Mouse (Mus musculus) CH12.LX (cell line): Measurements from ENCODE around the gene Clnk. TPM values are rescaled to one million over a fixed set of nuclear protein-coding genes. Genes with fewer than 3 reads are reported as not detected.

Experiments
- DNase-seq: peaks from one replicate; pipeline ENCODE4 v3.0.0-alpha.2; 2013; ENCODE audit errors: extremely low read depth
- H3K27ac ChIP-seq: 2 replicates; pipeline ENCODE4 v1.5.1; 2012; ENCODE audit warnings: low read depth, mild to moderate bottlenecking, control low read depth, moderate library complexity; ENCODE audit not compliant: insufficient read depth
- H3K27me3 ChIP-seq: replicated peaks from 2 replicates; pipeline ENCODE3; 2012; ENCODE audit warnings: inconsistent platforms
- H3K36me3 ChIP-seq, 2 experiments: replicated peaks in 1 of 2; 2 replicates each; pipeline versions ENCODE3 to v1.6.1; 2012; ENCODE audit warnings: inconsistent platforms in 1 of 2, low read length in 1 of 2, mild to moderate bottlenecking in 1 of 2, mixed read lengths in 1 of 2, moderate library complexity in 1 of 2; ENCODE audit not compliant: control insufficient read depth in 1 of 2, insufficient read depth in 1 of 2
- H3K4me1 ChIP-seq, 2 experiments: 2 replicates each; pipeline ENCODE4 v1.6.1; 2012; ENCODE audit warnings: inconsistent platforms in 1 of 2, moderate library complexity in 1 of 2; ENCODE audit not compliant: insufficient read depth in 2 of 2, control insufficient read depth in 1 of 2
- H3K4me2 ChIP-seq: 2 replicates; pipeline ENCODE4 v1.6.1; 2012; ENCODE audit warnings: low read depth, mild to moderate bottlenecking, control low read depth; ENCODE audit not compliant: poor library complexity, insufficient read depth, severe bottlenecking
- H3K4me3 ChIP-seq, 3 experiments: fragments of 150-350 bp in 1 of 3; sonication (generic) in 1 of 3; replicated peaks in 1 of 3; 2 replicates each; pipeline versions ENCODE3 to v1.5.1; 2011 to 2012; ENCODE audit warnings: low read depth in 2 of 3, low read length in 2 of 3, mild to moderate bottlenecking in 2 of 3, moderate library complexity in 2 of 3, control low read depth in 1 of 3, improper control_type of control experiment in 1 of 3, inconsistent platforms in 1 of 3, mixed read lengths in 1 of 3; ENCODE audit not compliant: poor library complexity in 1 of 3
- H3K79me2 ChIP-seq: replicated peaks from 2 replicates; pipeline ENCODE4 v1.6.1; 2012; ENCODE audit warnings: mild to moderate bottlenecking, moderate library complexity; ENCODE audit not compliant: control insufficient read depth, poor library complexity, insufficient read depth, severe bottlenecking; ENCODE audit errors: extremely low read depth
- H3K9ac ChIP-seq: 2 replicates; pipeline ENCODE4 v1.6.1; 2012; ENCODE audit warnings: low read depth, mild to moderate bottlenecking, control low read depth, moderate library complexity; ENCODE audit not compliant: insufficient read depth
- H3K9me3 ChIP-seq: replicated peaks from 2 replicates; pipeline ENCODE3; 2012; ENCODE audit warnings: low read length, inconsistent platforms, mixed read lengths
- BHLHE40 ChIP-seq: IDR thresholded peaks from 2 replicates; pipeline ENCODE4 v1.6.1; 2011; ENCODE audit warnings: mild to moderate bottlenecking, low read depth, low read length, improper control_type of control experiment
- CHD2 ChIP-seq: IDR thresholded peaks from 2 replicates; pipeline ENCODE4 v1.6.1; 2011; ENCODE audit warnings: low read length, improper control_type of control experiment
- ETS1 ChIP-seq: conservative IDR thresholded peaks from 2 replicates; pipeline ENCODE4 v1.6.1; 2012; ENCODE audit warnings: low read depth, mild to moderate bottlenecking, inconsistent platforms, low read length, improper control_type of control experiment, moderate library complexity
- GABPA ChIP-seq: IDR thresholded peaks from 2 replicates; pipeline ENCODE4 v1.6.1; 2012; ENCODE audit warnings: low read depth, low read length, improper control_type of control experiment, inconsistent platforms; ENCODE audit not compliant: insufficient replicate concordance
- HCFC1 ChIP-seq: IDR thresholded peaks from 2 replicates; pipeline ENCODE4 v1.6.1; 2012; ENCODE audit warnings: low read depth, mild to moderate bottlenecking, inconsistent platforms, low read length, improper control_type of control experiment
- IRF4 ChIP-seq: IDR thresholded peaks from 2 replicates; pipeline ENCODE4 v1.6.1; 2014; ENCODE audit warnings: low read depth, mild to moderate bottlenecking, inconsistent platforms, low read length, improper control_type of control experiment
- JUND ChIP-seq: conservative IDR thresholded peaks from 2 replicates; pipeline ENCODE4 v1.6.1; 2011; ENCODE audit warnings: low read depth, low read length, improper control_type of control experiment
- MAX ChIP-seq: IDR thresholded peaks from 2 replicates; pipeline ENCODE4 v1.6.1; 2011; ENCODE audit warnings: low read length, improper control_type of control experiment
- MAZ ChIP-seq: IDR thresholded peaks from 2 replicates; pipeline ENCODE4 v1.6.1; 2012; ENCODE audit warnings: low read depth, mild to moderate bottlenecking, inconsistent platforms, low read length, improper control_type of control experiment, moderate library complexity
- MEF2A ChIP-seq: IDR thresholded peaks from 2 replicates; pipeline ENCODE4 v1.6.1; 2014; ENCODE audit warnings: low read depth, mild to moderate bottlenecking, inconsistent platforms, low read length, improper control_type of control experiment, borderline replicate concordance
- MXI1 ChIP-seq: IDR thresholded peaks from 2 replicates; pipeline ENCODE4 v1.6.1; 2011; ENCODE audit warnings: mild to moderate bottlenecking, low read depth, low read length, improper control_type of control experiment
- MYC ChIP-seq: IDR thresholded peaks from 2 replicates; pipeline ENCODE4 v1.6.1; 2011; ENCODE audit warnings: low read depth, mild to moderate bottlenecking, improper control_type of control experiment, low read length
- NRF1 ChIP-seq: IDR thresholded peaks from 2 replicates; pipeline ENCODE4 v1.6.1; 2014; ENCODE audit warnings: low read depth, mild to moderate bottlenecking, inconsistent platforms, low read length, improper control_type of control experiment, moderate library complexity
- POLR2A ChIP-seq: IDR thresholded peaks from 2 replicates; pipeline ENCODE4 v1.6.1; 2011; ENCODE audit warnings: low read depth, mild to moderate bottlenecking, improper control_type of control experiment, low read length
- POLR2AphosphoS2 ChIP-seq: IDR thresholded peaks from 2 replicates; pipeline ENCODE4 v1.6.1; 2011; ENCODE audit warnings: low read depth, low read length, improper control_type of control experiment
- RAD21 ChIP-seq: IDR thresholded peaks from 2 replicates; pipeline ENCODE4 v1.6.1; 2011; ENCODE audit warnings: low read depth, mild to moderate bottlenecking, low read length, improper control_type of control experiment, moderate library complexity
- TCF12 ChIP-seq: IDR thresholded peaks from 2 replicates; pipeline ENCODE4 v1.6.1; 2014; ENCODE audit warnings: low read depth, mild to moderate bottlenecking, inconsistent platforms, low read length, improper control_type of control experiment
- UBTF ChIP-seq: IDR thresholded peaks from 2 replicates; pipeline ENCODE4 v1.6.1; 2012; ENCODE audit warnings: low read depth, mild to moderate bottlenecking, inconsistent platforms, low read length, improper control_type of control experiment, moderate library complexity
- ZKSCAN1 ChIP-seq: IDR thresholded peaks from 2 replicates; pipeline ENCODE4 v1.6.1; 2012; ENCODE audit warnings: low read depth, inconsistent platforms, low read length, improper control_type of control experiment, borderline replicate concordance
- ZNF384 ChIP-seq: IDR thresholded peaks from 2 replicates; pipeline ENCODE4 v1.6.1; 2012; ENCODE audit warnings: low read depth, low read length, improper control_type of control experiment, inconsistent platforms
- dilution Hi-C: fragments of 300-500 bp; cut with MboI; formaldehyde crosslinking; loops from 2 replicates; pipeline ENCODE4 v1.14.3; 2020; ENCODE audit warnings: low sequenced_read_pairs; ENCODE audit not compliant: extremely low pct_unique_long_range_greater_than_20kb, extremely low pct_ligation_motif_present
- in situ Hi-C: fragments of 300-500 bp; cut with MboI; formaldehyde crosslinking; loops from 3 replicates; pipeline ENCODE4 v1.14.3; 2019; ENCODE audit warnings: low sequenced_read_pairs, low pct_ligation_motif_present, low pct_unique_long_range_greater_than_20kb, mixed read lengths
- polyA plus RNA-seq: library from polyadenylated mRNA; unstranded; fragments of >175 nt; gene quantifications from 2 replicates; pipeline ENCODE4 v1.2.1, GENCODE M21; 2012; ENCODE audit warnings: low read depth; ENCODE audit not compliant: insufficient read length
- total RNA-seq, 2 experiments: library from RNA; depleted of rRNA; stranded (reverse); fragments of 300-350 nt in 1 of 2; fragments of >200 nt in 1 of 2; gene quantifications; 2 replicates each; pipeline ENCODE4 v1.2.3; 2012 to 2014

Clnk gene
- total and polyA plus RNA-seq, 3 experiments = not detected

GRCm38 (mm10) chr5:38864624-38865023 is 12.0 kb downstream of the Clnk start (continued):
- no peak for TF ChIP-seq TCF12
- TF ChIP-seq ZKSCAN1 = no peak
- TF ChIP-seq MXI1 = no peak
- no peak for TF ChIP-seq ZNF384

- no peaks in the 10 kb centered on the region for H3K79me2 ChIP-seq
- in situ Hi-C loops (no loop called here), dilution Hi-C loops (no loop called here)
- no peak overlapping the region for H3K27ac ChIP-seq
- H3K4me2 ChIP-seq = no peak overlapping the region
- TF ChIP-seq MXI1 (no peak), CHD2 (no peak), BHLHE40 (no peak), GABPA (no peak), RAD21 (no peak), MAZ (no peak), POLR2A (no peak), JUND (no peak), UBTF (no peak), POLR2AphosphoS2 (no peak), IRF4 (no peak), TCF12 (no peak), NRF1 (no peak), MEF2A (no peak), ETS1 (no peak), MYC (no peak), MAX (no peak), HCFC1 (no peak)
- H3K9me3 ChIP-seq = no peaks in the 10 kb centered on the region
- H3K36me3 ChIP-seq = no peaks in the 10 kb centered on the region
- H3K9ac ChIP-seq = no peak overlapping the region
- no peak overlapping the region for H3K4me3 ChIP-seq
- peaks cover 2 to 9% of the 10 kb centered on the region in 2 experiments; a peak in 3 of 4 replicates for H3K4me1 ChIP-seq
- H3K27me3 ChIP-seq = no peaks in the 10 kb centered on the region
- DNase-seq = no peak
Measured at GRCm38 (mm10) chr5:38863029-38863428, 13.6 kb downstream of the Clnk start.
